Mouse (Mus musculus) right cerebral cortex, postnatal 36 days (tissue): ENCODE data around the gene Gm10720.
"Not testable (repeated sequence)": the region's sequence is repeated elsewhere in the genome, so short reads cannot be mapped to it uniquely, and the experiment has no call there.

Experiments used
- DNase-seq, 2 experiments: peaks; one replicate each; pipeline ENCODE4 v3.0.0; 2022; ENCODE audit warnings: low spot score in 2 of 2, mixed read lengths in 1 of 2

The Gm10720 gene

DNA sequence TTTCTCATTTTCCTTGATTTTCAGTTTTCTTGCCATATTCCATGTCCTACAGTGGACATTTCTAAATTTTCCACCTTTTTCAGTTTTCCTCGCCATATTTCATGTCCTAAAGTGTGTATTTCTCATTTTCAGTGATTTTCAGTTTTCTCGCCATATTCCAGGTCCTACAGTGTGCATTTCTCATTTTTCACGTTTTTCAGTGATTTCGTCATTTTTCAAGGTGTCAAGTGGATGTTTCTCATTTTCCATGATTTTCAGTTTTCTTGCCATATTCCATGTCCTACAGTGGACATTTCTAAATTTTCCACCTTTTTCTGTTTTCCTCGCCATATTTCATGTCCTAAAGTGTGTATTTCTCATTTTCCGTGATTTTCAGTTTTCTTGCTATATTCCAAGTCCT is 10.2 kb downstream of the Gm10720 start:
- DNase-seq, result peak; percentile 33 to 55

DNA sequence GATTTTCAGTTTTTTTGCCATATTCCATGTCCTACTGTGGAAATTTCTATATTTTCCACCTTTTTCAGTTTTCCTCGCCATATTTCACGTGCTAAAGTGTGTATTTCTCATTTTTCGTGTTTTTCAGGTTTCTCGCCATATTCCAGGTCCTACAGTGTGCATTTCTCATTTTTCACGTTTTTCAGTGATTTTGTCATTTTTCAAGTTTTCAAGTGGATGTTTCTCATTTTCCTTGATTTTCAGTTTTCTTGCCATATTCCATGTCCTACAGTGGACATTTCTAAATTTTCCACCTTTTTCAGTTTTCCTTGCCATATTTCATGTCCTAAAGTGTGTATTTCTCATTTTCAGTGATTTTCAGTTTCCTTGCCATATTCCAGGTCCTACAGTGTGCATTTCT is 10.7 kb downstream of the Gm10720 start:
- not testable (repeated sequence) for DNase-seq

DNA sequence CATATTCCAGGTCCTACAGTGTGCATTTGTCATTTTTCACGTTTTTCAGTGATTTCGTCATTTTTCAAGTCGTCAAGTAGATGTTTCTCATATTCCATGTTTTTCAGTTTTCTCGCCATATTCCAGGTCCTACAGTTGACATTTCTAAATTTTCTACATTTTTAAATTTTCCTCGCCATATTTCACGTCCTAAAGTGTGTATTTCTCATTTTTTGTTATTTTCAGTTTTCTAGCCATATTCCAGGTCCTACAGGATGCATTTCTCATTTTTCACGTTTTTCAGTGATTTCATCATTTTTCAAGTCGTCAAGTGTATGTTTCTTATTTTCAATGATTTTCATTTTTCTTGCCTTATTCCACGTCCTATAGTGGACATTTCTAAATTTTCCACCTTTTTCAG is 11.3 kb downstream of the Gm10720 start:
- not testable (repeated sequence) for DNase-seq

DNA sequence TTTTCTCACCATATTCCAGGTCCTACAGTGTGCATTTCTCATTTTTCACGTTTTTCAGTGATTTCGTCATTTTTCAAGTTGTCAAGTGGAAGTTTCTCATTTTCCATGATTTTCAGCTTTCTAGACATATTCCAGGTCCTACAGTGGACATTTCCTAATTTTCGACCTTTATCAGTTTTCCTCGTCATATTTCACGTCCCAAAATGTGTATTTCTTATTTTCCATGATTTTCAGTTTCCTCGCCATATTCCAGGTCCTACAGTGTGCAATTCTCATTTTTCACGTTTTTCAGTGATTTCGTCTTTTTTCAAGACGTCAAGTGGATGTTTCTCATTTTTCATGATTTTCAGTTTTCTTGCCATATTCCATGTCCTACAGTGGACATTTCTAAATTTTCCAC is 11.7 kb downstream of the Gm10720 start:
- DNase-seq, result not testable (repeated sequence)

DNA sequence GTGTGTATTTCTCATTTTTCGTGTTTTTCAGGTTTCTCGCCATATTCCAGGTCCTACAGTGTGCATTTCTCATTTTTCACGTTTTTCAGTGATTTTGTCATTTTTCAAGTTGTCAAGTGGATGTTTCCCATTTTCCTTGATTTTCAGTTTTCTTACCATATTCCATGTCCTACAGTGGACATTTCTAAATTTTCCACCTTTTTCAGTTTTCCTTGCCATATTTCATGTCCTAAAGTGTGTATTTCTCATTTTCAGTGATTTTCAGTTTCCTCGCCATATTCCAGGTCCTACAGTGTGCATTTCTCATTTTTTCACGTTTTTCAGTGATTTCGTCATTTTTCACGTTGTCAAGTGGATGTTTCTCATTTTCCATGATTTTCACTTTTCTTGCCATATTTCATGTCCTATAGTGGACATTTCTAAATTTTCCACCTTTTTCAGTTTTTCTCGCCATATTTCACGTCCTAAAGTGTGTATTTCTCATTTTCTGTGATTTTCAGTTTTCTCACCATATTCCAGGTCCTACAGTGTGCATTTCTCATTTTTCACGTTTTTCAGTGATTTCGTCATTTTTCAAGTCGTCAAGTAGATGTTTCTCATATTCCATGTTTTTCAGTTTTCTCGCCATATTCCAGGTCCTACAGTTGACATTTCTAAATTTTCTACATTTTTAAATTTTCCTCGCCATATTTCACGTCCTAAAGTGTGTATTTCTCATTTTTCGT is 14.0 kb downstream of the Gm10720 start:
- peak in 1 of 2 experiments; percentile 1 for DNase-seq

DNA sequence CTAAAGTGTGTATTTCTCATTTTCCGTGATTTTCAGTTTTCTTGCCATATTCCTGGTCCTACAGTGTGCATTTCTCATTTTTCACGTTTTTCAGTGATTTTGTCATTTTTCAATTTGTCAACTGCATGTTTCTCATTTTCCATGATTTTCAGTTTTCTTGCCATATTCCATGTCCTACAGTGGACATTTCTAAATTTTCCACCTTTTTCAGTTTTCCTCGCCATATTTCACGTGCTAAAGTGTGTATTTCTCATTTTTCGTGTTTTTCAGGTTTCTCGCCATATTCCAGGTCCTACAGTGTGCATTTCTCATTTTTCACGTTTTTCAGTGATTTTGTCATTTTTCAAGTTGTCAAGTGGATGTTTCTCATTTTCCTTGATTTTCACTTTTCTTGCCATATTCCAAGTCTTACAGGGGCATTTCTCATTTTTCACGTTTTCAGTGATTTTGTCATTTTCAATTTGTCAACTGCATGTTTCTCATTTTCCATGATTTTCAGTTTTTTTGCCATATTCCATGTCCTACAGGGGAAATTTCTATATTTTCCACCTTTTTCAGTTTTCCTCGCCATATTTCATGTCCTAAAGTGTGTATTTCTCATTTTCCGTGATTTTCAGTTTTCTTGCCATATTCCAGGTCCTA is 15.3 kb downstream of the Gm10720 start:
- not testable (repeated sequence) for DNase-seq

DNA sequence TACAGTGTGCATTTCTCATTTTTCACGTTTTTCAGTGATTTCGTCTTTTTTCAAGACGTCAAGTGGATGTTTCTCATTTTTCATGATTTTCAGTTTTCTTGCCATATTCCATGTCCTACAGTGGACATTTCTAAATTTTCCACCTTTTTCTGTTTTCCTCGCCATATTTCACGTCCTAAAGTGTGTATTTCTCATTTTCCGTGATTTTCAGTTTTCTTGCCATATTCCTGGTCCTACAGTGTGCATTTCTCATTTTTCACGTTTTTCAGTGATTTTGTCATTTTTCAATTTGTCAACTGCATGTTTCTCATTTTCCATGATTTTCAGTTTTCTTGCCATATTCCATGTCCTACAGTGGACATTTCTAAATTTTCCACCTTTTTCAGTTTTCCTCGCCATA is 18.8 kb downstream of the Gm10720 start, which contains the start of gene Gm17535:
Gene Gm17535 (plus strand): TSS at position 301 of the 400 bp plus-strand sequence.
- not testable (repeated sequence) for DNase-seq

DNA sequence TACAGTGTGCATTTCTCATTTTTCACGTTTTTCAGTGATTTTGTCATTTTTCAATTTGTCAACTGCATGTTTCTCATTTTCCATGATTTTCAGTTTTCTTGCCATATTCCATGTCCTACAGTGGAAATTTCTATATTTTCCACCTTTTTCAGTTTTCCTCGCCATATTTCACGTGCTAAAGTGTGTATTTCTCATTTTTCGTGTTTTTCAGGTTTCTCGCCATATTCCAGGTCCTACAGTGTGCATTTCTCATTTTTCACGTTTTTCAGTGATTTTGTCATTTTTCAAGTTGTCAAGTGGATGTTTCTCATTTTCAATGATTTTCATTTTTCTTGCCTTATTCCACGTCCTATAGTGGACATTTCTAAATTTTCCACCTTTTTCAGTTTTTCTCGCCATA is 21.1 kb downstream of the Gm10720 start, which contains the start of gene Gm10715:
Gene Gm10715 (plus strand): TSS at position 301 of the 400 bp plus-strand sequence.
- not testable (repeated sequence) for DNase-seq

DNA sequence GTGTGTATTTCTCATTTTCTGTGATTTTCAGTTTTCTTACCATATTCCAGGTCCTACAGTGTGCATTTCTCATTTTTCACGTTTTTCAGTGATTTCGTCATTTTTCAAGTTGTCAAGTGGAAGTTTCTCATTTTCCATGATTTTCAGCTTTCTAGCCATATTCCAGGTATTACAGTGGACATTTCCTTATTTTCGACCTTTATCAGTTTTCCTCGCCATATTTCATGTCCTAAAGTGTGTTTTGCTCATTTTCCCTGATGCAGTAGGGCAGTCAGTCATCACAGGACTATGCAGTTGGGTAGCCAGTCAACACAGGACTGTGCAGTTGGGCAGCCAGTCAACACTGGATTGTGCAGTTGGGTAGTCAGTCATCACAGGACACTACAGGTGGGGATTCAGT is 22.7 kb downstream of the Gm10720 start:
- DNase-seq, result not testable (repeated sequence)
